Mouse (Mus musculus): ENCODE data around the gene Rad51. TPM values are rescaled to one million over a fixed set of nuclear protein-coding genes. Genes with fewer than 3 reads are reported as not detected.

Gene Rad51
- 14.1 TPM for polyA plus RNA-seq (2014; fragmentation: Illumina TruSeq; extraction: RNeasy Lipid Tissue Mini Kit (QIAGEN cat#74804); ENCODE audit: low read depth, low replicate concordance)

DNA sequence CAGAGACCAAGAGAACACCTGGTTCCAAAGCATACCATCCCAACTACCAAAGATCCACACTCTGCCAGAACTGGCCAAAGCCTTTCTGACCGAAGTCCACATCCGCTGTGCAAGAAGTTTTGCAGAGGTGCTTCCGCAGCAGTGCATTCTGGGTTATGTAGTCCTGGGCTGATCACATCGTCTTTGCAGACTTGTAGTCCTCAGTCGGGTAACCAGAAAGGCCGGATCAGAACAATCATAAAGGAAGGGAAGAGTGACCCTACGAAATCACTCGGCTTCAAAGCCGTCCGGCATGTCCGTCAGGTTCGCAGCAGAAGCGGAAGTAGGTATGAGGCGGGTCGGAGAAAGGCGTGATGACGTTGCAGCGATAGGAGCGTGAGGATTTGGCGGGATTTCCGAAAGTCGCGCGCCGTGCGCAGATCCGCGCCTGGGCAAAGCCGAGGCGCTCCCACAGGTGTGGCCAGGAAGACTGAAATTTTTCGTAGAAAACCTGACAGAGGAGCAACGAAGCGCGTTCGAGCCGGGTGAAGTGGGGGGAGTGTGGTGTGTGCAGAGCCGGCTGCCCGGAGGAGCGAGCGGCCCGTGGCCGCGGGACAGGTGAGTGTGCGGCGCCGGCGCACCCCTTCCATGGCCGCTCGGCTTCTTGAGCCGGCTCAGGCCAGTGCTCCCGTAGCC lies at the start of gene Rad51:
TSS of gene Rad51 (plus strand) at position 356 of the 675 bp plus-strand sequence.

DNA sequence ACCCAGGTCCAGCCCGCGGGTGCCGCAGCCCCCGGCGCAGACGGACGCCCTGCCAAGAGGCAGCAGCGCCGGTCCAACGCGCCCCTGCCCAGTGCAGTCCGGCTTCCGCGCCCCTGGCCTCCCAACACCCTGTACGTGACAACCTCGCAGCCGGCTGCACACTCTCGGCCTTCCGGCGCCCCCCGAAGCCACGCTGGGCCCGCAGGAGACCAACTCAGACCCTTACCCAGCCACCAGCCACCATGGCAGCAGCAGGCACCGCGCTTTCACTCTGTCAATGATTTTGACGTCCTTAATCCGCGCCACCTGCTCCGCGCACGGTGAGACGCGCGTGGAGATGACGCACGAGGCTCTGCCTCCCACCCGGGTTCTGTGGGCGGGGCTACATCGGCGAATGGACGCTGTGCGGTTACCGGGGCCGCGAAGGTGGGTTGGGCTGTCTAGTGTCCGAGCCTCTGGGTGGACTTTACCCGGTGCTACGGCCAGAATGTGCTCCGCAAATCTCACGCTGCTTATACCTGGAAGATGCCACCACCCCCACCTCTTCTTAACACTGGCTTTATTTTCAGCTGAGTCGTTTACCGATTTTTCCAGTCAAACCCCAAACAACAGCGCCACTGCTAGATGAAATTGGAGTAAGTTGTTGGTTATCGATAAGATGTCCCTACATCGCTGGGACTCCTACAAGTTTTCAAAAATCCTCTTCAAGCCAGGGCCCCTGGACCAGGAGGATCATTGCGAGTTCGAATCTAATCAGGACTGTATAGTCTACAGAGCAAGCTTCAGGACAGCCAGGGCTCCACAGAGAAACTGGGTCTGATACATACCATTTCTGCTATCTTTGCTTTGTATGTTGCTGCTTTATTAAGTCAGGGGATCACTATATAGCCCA lies 44.3 kb downstream of the Rad51 start, which contains the start of gene Rmdn3:
TSS of gene Rmdn3 (minus strand) at position 354 of the 892 bp plus-strand sequence.

DNA sequence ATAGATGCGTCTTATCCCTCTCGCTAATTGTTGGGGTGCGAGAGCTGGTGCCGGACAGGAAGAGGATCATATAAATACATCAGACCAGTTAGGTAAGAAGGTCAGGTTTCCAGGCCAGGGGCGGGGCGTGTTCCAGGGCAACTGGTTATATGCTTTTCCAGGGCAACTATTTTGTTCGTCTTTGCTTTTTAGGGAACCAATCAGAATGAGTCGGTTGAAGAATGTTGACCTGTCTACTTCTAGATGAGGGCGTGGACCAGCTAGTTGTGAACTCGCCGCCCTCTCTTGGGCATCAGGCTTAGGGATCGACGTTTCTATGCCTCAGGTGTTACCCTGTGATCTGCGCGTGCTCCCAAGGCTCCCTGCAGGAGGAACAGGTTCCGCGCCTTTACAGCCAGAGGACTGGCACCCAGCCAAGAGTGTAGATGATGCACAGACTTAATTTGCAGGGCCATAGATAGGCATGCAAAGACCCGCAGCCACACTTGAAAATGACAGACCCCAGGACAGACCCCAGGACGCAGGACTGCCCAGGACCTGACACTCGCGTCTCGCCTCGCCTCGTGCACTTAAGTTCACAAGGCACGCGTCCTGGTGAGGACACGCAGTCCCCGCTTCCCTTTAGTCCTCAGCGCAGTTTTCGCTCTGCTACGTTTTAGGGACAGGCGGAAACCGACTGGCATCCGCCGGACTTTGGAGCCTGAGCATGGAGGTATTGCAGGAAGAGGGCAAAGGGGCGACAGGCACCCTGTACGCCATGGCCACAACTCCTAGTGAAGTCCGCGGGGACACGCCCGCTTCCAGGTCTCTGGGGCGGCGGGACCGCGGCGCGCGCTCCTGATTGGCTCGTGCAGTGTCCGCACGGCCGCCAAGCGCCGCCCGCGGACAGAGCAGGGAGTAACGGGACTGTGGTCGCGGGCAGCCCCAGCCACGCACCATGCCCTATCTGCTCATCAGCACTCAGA lies 54.6 kb downstream of the Rad51 start, which contains the start of gene Gchfr:
TSS of gene Gchfr (plus strand) at position 873 of the 965 bp plus-strand sequence.

DNA sequence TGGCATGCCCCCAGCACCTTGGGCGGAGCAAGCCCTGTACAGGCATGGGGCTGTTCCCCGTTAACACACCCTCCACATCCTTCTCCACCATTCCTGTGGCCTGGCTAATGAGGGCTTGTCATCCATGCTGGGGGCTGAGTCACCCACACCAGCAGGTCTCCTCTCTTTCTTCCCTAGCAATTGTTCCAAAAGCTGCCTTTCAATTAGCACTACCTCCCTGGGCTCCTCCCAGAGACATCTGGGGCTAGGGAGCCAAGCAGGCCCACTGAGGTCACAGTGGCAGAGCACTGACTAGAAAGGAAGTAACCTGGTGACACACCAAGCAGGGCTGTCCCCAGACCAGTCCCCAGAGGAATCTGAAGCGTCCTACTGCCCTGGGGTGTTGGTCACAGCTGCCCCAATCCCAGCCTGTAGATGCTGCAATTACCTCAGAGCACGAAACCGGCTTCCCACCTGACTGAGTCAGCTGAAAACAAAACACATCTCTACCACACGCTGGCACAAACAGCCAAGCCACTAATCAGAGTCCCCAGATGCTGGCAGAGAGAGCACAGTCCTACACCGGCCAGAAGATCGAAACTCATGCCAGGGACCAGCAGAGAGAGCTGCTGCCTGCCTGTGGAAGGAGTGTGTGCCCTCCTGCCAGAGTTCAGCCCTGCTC lies 61.5 kb downstream of the Rad51 start, which contains the start of gene Gm14137:
TSS of gene Gm14137 (plus strand) at position 519 of the 661 bp plus-strand sequence.

Other genes with a start within 250 kb of the Rad51 start
- 3.1 TPM for gene Bahd1, start 212.4 kb upstream of the Rad51 start, polyA plus RNA-seq (2014; fragmentation: Illumina TruSeq; extraction: RNeasy Lipid Tissue Mini Kit (QIAGEN cat#74804); ENCODE audit: low read depth, low replicate concordance)
- 0.49 TPM for gene Chst14, start 186.3 kb upstream of the Rad51 start, polyA plus RNA-seq (2014; fragmentation: Illumina TruSeq; extraction: RNeasy Lipid Tissue Mini Kit (QIAGEN cat#74804); ENCODE audit: low read depth, low replicate concordance)
- gene Ccdc32, start 83.4 kb upstream of the Rad51 start, polyA plus RNA-seq (2014; fragmentation: Illumina TruSeq; extraction: RNeasy Lipid Tissue Mini Kit (QIAGEN cat#74804); ENCODE audit: low read depth, low replicate concordance): 3.9 TPM
- 1.6 TPM for gene Rpusd2, start 78.0 kb upstream of the Rad51 start, polyA plus RNA-seq (2014; fragmentation: Illumina TruSeq; extraction: RNeasy Lipid Tissue Mini Kit (QIAGEN cat#74804); ENCODE audit: low read depth, low replicate concordance)
- gene Knl1, start 65.7 kb upstream of the Rad51 start, polyA plus RNA-seq (2014; fragmentation: Illumina TruSeq; extraction: RNeasy Lipid Tissue Mini Kit (QIAGEN cat#74804); ENCODE audit: low read depth, low replicate concordance): 43.1 TPM
- gene Rmdn3, start 44.2 kb downstream of the Rad51 start, polyA plus RNA-seq (2014; fragmentation: Illumina TruSeq; extraction: RNeasy Lipid Tissue Mini Kit (QIAGEN cat#74804); ENCODE audit: low read depth, low replicate concordance): 14.5 TPM
- not detected for gene Gchfr, start 55.0 kb downstream of the Rad51 start, polyA plus RNA-seq (2014; fragmentation: Illumina TruSeq; extraction: RNeasy Lipid Tissue Mini Kit (QIAGEN cat#74804); ENCODE audit: low read depth, low replicate concordance)
- 2.0 TPM for gene Gm14137, start 61.7 kb downstream of the Rad51 start, polyA plus RNA-seq (2014; fragmentation: Illumina TruSeq; extraction: RNeasy Lipid Tissue Mini Kit (QIAGEN cat#74804); ENCODE audit: low read depth, low replicate concordance)
- gene Zfyve19, start 95.8 kb downstream of the Rad51 start, polyA plus RNA-seq (2014; fragmentation: Illumina TruSeq; extraction: RNeasy Lipid Tissue Mini Kit (QIAGEN cat#74804); ENCODE audit: low read depth, low replicate concordance): 7.9 TPM
- 1.3 TPM for gene Dnajc17, start 96.0 kb downstream of the Rad51 start, polyA plus RNA-seq (2014; fragmentation: Illumina TruSeq; extraction: RNeasy Lipid Tissue Mini Kit (QIAGEN cat#74804); ENCODE audit: low read depth, low replicate concordance)
- not detected for gene Ppp1r14d, start 117.1 kb downstream of the Rad51 start, polyA plus RNA-seq (2014; fragmentation: Illumina TruSeq; extraction: RNeasy Lipid Tissue Mini Kit (QIAGEN cat#74804); ENCODE audit: low read depth, low replicate concordance)
- 1.6 TPM for gene Spint1, start 124.6 kb downstream of the Rad51 start, polyA plus RNA-seq (2014; fragmentation: Illumina TruSeq; extraction: RNeasy Lipid Tissue Mini Kit (QIAGEN cat#74804); ENCODE audit: low read depth, low replicate concordance)
- gene Rhov, start 158.5 kb downstream of the Rad51 start, polyA plus RNA-seq (2014; fragmentation: Illumina TruSeq; extraction: RNeasy Lipid Tissue Mini Kit (QIAGEN cat#74804); ENCODE audit: low read depth, low replicate concordance): 0.31 TPM
- gene Vps18, start 175.9 kb downstream of the Rad51 start, polyA plus RNA-seq (2014; fragmentation: Illumina TruSeq; extraction: RNeasy Lipid Tissue Mini Kit (QIAGEN cat#74804); ENCODE audit: low read depth, low replicate concordance): 0.31 TPM
- gene Dll4, start 213.0 kb downstream of the Rad51 start, polyA plus RNA-seq (2014; fragmentation: Illumina TruSeq; extraction: RNeasy Lipid Tissue Mini Kit (QIAGEN cat#74804); ENCODE audit: low read depth, low replicate concordance): not detected
- 0.21 TPM for gene Chac1, start 238.4 kb downstream of the Rad51 start, polyA plus RNA-seq (2014; fragmentation: Illumina TruSeq; extraction: RNeasy Lipid Tissue Mini Kit (QIAGEN cat#74804); ENCODE audit: low read depth, low replicate concordance)

Measured in testis, adult 10 weeks (tissue).